Mouse (Mus musculus): ENCODE measurements around the gene Hoxb5. TPM values are rescaled to one million over a fixed set of nuclear protein-coding genes. Genes with fewer than 3 reads are reported as not detected.

Gene Hoxb5
- polyA plus RNA-seq, 1 experiment from 2014 or later = 0.09 TPM

GRCm38 (mm10) chr11:96344061-96344877 is 41.1 kb downstream of the Hoxb5 start:
- H3K27ac ChIP-seq = no peak overlapping the region
- no peaks in the 10 kb centered on the region for H3K36me3 ChIP-seq (replicated peaks)
- H3K9ac ChIP-seq = no peak overlapping the region
- WGBS = under 1% methylated on average over 37 of the region's 40 CpGs
- no peak overlapping the region for H3K4me2 ChIP-seq
- peaks cover 9% of the 10 kb centered on the region; the same call in 1 of the 2 replicates for H3K4me1 ChIP-seq
- H3K27me3 ChIP-seq (replicated peaks) = peaks cover 94% of the 10 kb centered on the region
- no peak for ATAC-seq (replicated peaks)
- no peak overlapping the region for H3K4me3 ChIP-seq
- no peaks in the 10 kb centered on the region for H3K9me3 ChIP-seq

- Histone ChIP-seq H3K9ac (no peak overlapping the region), H3K4me2 (no peak overlapping the region), H3K27me3 (replicated peaks) (peaks cover 94% of the 10 kb centered on the region), H3K36me3 (replicated peaks) (no peaks in the 10 kb centered on the region), H3K9me3 (no peaks in the 10 kb centered on the region), H3K4me1 (peaks cover 9% of the 10 kb centered on the region; the same call in 1 of the 2 replicates), H3K27ac (no peak overlapping the region), H3K4me3 (no peak overlapping the region)
- no peak for ATAC-seq (replicated peaks)
- 7% methylated on average over 5 of the region's 6 CpGs for WGBS
These were observed 41.7 kb downstream of the Hoxb5 start for GRCm38 (mm10) chr11:96344878-96345159.

GRCm38 (mm10) chr11:96345220-96345892 is 42.2 kb downstream of the Hoxb5 start:
- no peak overlapping the region for H3K4me3 ChIP-seq
- H3K4me2 ChIP-seq = peak overlapping the region; percentile 18; the same call in 1 of the 2 replicates
- H3K9ac ChIP-seq = no peak overlapping the region
- peaks cover 9% of the 10 kb centered on the region; the same call in 1 of the 2 replicates for H3K4me1 ChIP-seq
- peaks cover 94% of the 10 kb centered on the region for H3K27me3 ChIP-seq (replicated peaks)
- under 1% methylated on average over 56 of the region's 56 CpGs for WGBS
- no peaks in the 10 kb centered on the region for H3K9me3 ChIP-seq
- no peak for ATAC-seq (replicated peaks)
- no peak overlapping the region for H3K27ac ChIP-seq
- H3K36me3 ChIP-seq (replicated peaks) = no peaks in the 10 kb centered on the region

- no peak overlapping the region for H3K4me2 ChIP-seq
- no peak for ATAC-seq (replicated peaks)
- H3K36me3 ChIP-seq (replicated peaks) = no peaks in the 10 kb centered on the region
- H3K9ac ChIP-seq = no peak overlapping the region
- H3K4me1 ChIP-seq = peaks cover 6% of the 10 kb centered on the region; the same call in 1 of the 2 replicates
- 1% methylated on average over 40 of the region's 45 CpGs for WGBS
- H3K27me3 ChIP-seq (replicated peaks) = peaks cover 95% of the 10 kb centered on the region
- no peaks in the 10 kb centered on the region for H3K9me3 ChIP-seq
- H3K4me3 ChIP-seq = no peak overlapping the region
- H3K27ac ChIP-seq = no peak overlapping the region
These were observed 43.0 kb downstream of the Hoxb5 start for GRCm38 (mm10) chr11:96345893-96346806.

GRCm38 (mm10) chr11:96346916-96347520 is 43.9 kb downstream of the Hoxb5 start:
- no peak for ATAC-seq (replicated peaks)
- no peaks in the 10 kb centered on the region for H3K9me3 ChIP-seq
- H3K4me3 ChIP-seq = no peak overlapping the region
- WGBS = 10% methylated on average over 5 of the region's 5 CpGs
- H3K4me1 ChIP-seq = peaks cover 6% of the 10 kb centered on the region; the same call in 1 of the 2 replicates
- peaks cover 96% of the 10 kb centered on the region for H3K27me3 ChIP-seq (replicated peaks)
- no peaks in the 10 kb centered on the region for H3K36me3 ChIP-seq (replicated peaks)
- no peak overlapping the region for H3K9ac ChIP-seq
- no peak overlapping the region for H3K4me2 ChIP-seq
- no peak overlapping the region for H3K27ac ChIP-seq

- H3K27ac ChIP-seq = no peak overlapping the region
- no peak for ATAC-seq (replicated peaks)
- no peaks in the 10 kb centered on the region for H3K9me3 ChIP-seq
- H3K36me3 ChIP-seq (replicated peaks) = no peaks in the 10 kb centered on the region
- no peak overlapping the region for H3K4me2 ChIP-seq
- no peak overlapping the region for H3K9ac ChIP-seq
- peaks cover 6% of the 10 kb centered on the region; the same call in 1 of the 2 replicates for H3K4me1 ChIP-seq
- WGBS = 6% methylated on average over 4 of the region's 4 CpGs
- H3K27me3 ChIP-seq (replicated peaks) = peaks cover 95% of the 10 kb centered on the region
- no peak overlapping the region for H3K4me3 ChIP-seq
These were observed 44.6 kb downstream of the Hoxb5 start for GRCm38 (mm10) chr11:96347717-96348116.

- H3K36me3 ChIP-seq (replicated peaks) = no peaks in the 10 kb centered on the region
- H3K9me3 ChIP-seq = no peaks in the 10 kb centered on the region
- 3% methylated on average over 21 of the region's 21 CpGs for WGBS
- peaks cover 95% of the 10 kb centered on the region for H3K27me3 ChIP-seq (replicated peaks)
- H3K4me3 ChIP-seq = no peak overlapping the region
- no peak for ATAC-seq (replicated peaks)
- peaks cover 6% of the 10 kb centered on the region; the same call in 1 of the 2 replicates for H3K4me1 ChIP-seq
- no peak overlapping the region for H3K9ac ChIP-seq
- no peak overlapping the region for H3K4me2 ChIP-seq
- no peak overlapping the region for H3K27ac ChIP-seq
These were observed 45.2 kb downstream of the Hoxb5 start for GRCm38 (mm10) chr11:96348141-96348928.

GRCm38 (mm10) chr11:96348988-96349387 is 45.9 kb downstream of the Hoxb5 start:
- no peak overlapping the region for H3K27ac ChIP-seq
- no peaks in the 10 kb centered on the region for H3K36me3 ChIP-seq (replicated peaks)
- no peak overlapping the region for H3K9ac ChIP-seq
- 20% methylated on average over 3 of the region's 3 CpGs for WGBS
- H3K4me1 ChIP-seq = peaks cover 6% of the 10 kb centered on the region; the same call in 1 of the 2 replicates
- H3K4me2 ChIP-seq = no peak overlapping the region
- peaks cover 92% of the 10 kb centered on the region for H3K27me3 ChIP-seq (replicated peaks)
- H3K9me3 ChIP-seq = no peaks in the 10 kb centered on the region
- ATAC-seq (replicated peaks) = no peak
- H3K4me3 ChIP-seq = no peak overlapping the region

- no peaks in the 10 kb centered on the region for H3K9me3 ChIP-seq
- no peak overlapping the region for H3K9ac ChIP-seq
- H3K4me3 ChIP-seq = no peak overlapping the region
- ATAC-seq (replicated peaks) = no peak
- H3K4me1 ChIP-seq = peaks cover 9% of the 10 kb centered on the region
- H3K36me3 ChIP-seq (replicated peaks) = no peaks in the 10 kb centered on the region
- H3K27me3 ChIP-seq (replicated peaks) = peaks cover 91% of the 10 kb centered on the region
- WGBS = under 1% methylated on average over 14 of the region's 14 CpGs
- H3K4me2 ChIP-seq = no peak overlapping the region
- no peak overlapping the region for H3K27ac ChIP-seq
These were observed 46.6 kb downstream of the Hoxb5 start for GRCm38 (mm10) chr11:96349491-96350340.

- no peaks in the 10 kb centered on the region for H3K9me3 ChIP-seq
- ATAC-seq (replicated peaks) = no peak
- no peak within 1 kb of the TSS for H3K9ac ChIP-seq
- peaks cover 9% of the 10 kb centered on the region for H3K4me1 ChIP-seq
- no peak within 1 kb of the TSS for H3K4me3 ChIP-seq
- peaks cover 91% of the 10 kb centered on the region for H3K27me3 ChIP-seq (replicated peaks)
- 4% methylated on average over 2 of the region's 2 CpGs for WGBS
- H3K36me3 ChIP-seq (replicated peaks) = no peaks in the 10 kb centered on the region
- H3K27ac ChIP-seq = no peak within 1 kb of the TSS
- no peak within 1 kb of the TSS for H3K4me2 ChIP-seq
These were observed 47.1 kb downstream of the Hoxb5 start, which contains the start of gene Hoxb2 for GRCm38 (mm10) chr11:96350341-96350624. TSS of gene Hoxb2 (plus strand) at chr11:96350525.

All from midbrain, embryonic 15.5 days (tissue).